Mouse (Mus musculus) MEL (cell line): ENCODE measurements around the gene Nlgn3. TPM values are rescaled to one million over a fixed set of nuclear protein-coding genes. Genes with fewer than 3 reads are reported as not detected.
"Not testable (repeated sequence)": the region's sequence is repeated elsewhere in the genome, so short reads cannot be mapped to it uniquely, and the experiment has no call there.

Experiments
- DNase-seq: peaks from one replicate; pipeline ENCODE4 v3.0.0; 2011; ENCODE audit warnings: low read depth, low spot score
- H3K27ac ChIP-seq: 2 replicates; pipeline ENCODE4 v1.5.1; 2012; ENCODE audit warnings: low read depth, mild to moderate bottlenecking, control low read depth, low read length, moderate library complexity; ENCODE audit not compliant: control insufficient read depth
- H3K27me3 ChIP-seq, 2 experiments: fragments of 150-350 bp in 1 of 2; sonication (generic) in 1 of 2; 2 replicates each; pipeline ENCODE4 v1.6.1; 2012; ENCODE audit warnings: low read length in 2 of 2, mild to moderate bottlenecking in 2 of 2, improper control_type of control experiment in 1 of 2, moderate library complexity in 1 of 2; ENCODE audit not compliant: insufficient read depth in 2 of 2, control insufficient read depth in 1 of 2
- H3K36me3 ChIP-seq, 2 experiments: 2 replicates each; pipeline ENCODE4 v1.6.1; 2012 to 2014; ENCODE audit warnings: low read length in 2 of 2, improper control_type of control experiment in 1 of 2, inconsistent platforms in 1 of 2, mild to moderate bottlenecking in 1 of 2; ENCODE audit not compliant: insufficient read depth in 2 of 2, control insufficient read depth in 1 of 2
- H3K4me1 ChIP-seq, 2 experiments: fragments of 150-350 bp in 1 of 2; sonication (generic) in 1 of 2; 2 replicates each; pipeline ENCODE4 v1.6.1; 2012; ENCODE audit warnings: low read length in 2 of 2, improper control_type of control experiment in 1 of 2, mild to moderate bottlenecking in 1 of 2; ENCODE audit not compliant: insufficient read depth in 2 of 2, control insufficient read depth in 1 of 2
- H3K4me3 ChIP-seq, 2 experiments: fragments of 150-350 bp in 1 of 2; sonication (generic) in 1 of 2; 2 replicates each; pipeline ENCODE4 v1.5.1; 2012; ENCODE audit warnings: low read depth in 2 of 2, low read length in 2 of 2, mild to moderate bottlenecking in 2 of 2, moderate library complexity in 2 of 2, control low read depth in 1 of 2, improper control_type of control experiment in 1 of 2; ENCODE audit not compliant: control insufficient read depth in 1 of 2, insufficient read depth in 1 of 2
- H3K79me2 ChIP-seq: 2 replicates; pipeline ENCODE4 v1.6.1; 2012; ENCODE audit warnings: mild to moderate bottlenecking, low read length, moderate library complexity; ENCODE audit not compliant: control insufficient read depth, poor library complexity, insufficient read depth
- H3K9ac ChIP-seq: 2 replicates; pipeline ENCODE4 v1.6.1; 2012; ENCODE audit warnings: low read depth, mild to moderate bottlenecking, control low read depth, low read length, moderate library complexity; ENCODE audit not compliant: control insufficient read depth, poor library complexity, severe bottlenecking
- H3K9me3 ChIP-seq: fragments of 150-350 bp; sonication (generic); replicated peaks from 2 replicates; pipeline ENCODE4 v1.6.1; 2012; ENCODE audit warnings: mild to moderate bottlenecking, low read length, improper control_type of control experiment, moderate library complexity; ENCODE audit not compliant: insufficient read depth
- CHD2 ChIP-seq: IDR thresholded peaks from 2 replicates; pipeline ENCODE4 v1.6.1; 2011; ENCODE audit warnings: low read length, improper control_type of control experiment
- CTCF ChIP-seq, 3 experiments: IDR thresholded peaks in 2 of 3; conservative IDR thresholded peaks in 1 of 3; 2 replicates each; pipeline ENCODE4 v1.5.1; 2011 to 2012; ENCODE audit warnings: low read length in 3 of 3, low read depth in 2 of 3, mild to moderate bottlenecking in 2 of 3, improper control_type of control experiment in 1 of 3, inconsistent platforms in 1 of 3, mixed read lengths in 1 of 3, moderate library complexity in 1 of 3; ENCODE audit not compliant: control insufficient read depth in 1 of 3, insufficient read depth in 1 of 3, poor library complexity in 1 of 3, severe bottlenecking in 1 of 3
- ELF1 ChIP-seq: IDR thresholded peaks from 2 replicates; pipeline ENCODE4 v1.6.1; 2014; ENCODE audit warnings: low read depth, mild to moderate bottlenecking, inconsistent platforms, low read length, improper control_type of control experiment, moderate library complexity
- GATA1 ChIP-seq: IDR thresholded peaks from 2 replicates; pipeline ENCODE4 v1.6.1; 2011; ENCODE audit warnings: low read depth, low read length, improper control_type of control experiment
- MAFK ChIP-seq: IDR thresholded peaks from 2 replicates; pipeline ENCODE4 v1.6.1; 2011; ENCODE audit warnings: low read depth, mild to moderate bottlenecking, low read length, improper control_type of control experiment, borderline replicate concordance
- MAX ChIP-seq: IDR thresholded peaks from 2 replicates; pipeline ENCODE4 v1.6.1; 2011; ENCODE audit warnings: low read length, improper control_type of control experiment
- MXI1 ChIP-seq: IDR thresholded peaks from 2 replicates; pipeline ENCODE4 v1.6.1; 2011; ENCODE audit warnings: mild to moderate bottlenecking, low read depth, low read length, improper control_type of control experiment
- MYC ChIP-seq: IDR thresholded peaks from 2 replicates; pipeline ENCODE4 v1.6.1; 2011; ENCODE audit warnings: low read depth, mild to moderate bottlenecking, low read length, improper control_type of control experiment, moderate library complexity
- NELFE ChIP-seq: IDR thresholded peaks from 2 replicates; pipeline ENCODE4 v1.6.1; 2011; ENCODE audit warnings: low read depth, low read length, improper control_type of control experiment
- NRF1 ChIP-seq: IDR thresholded peaks from 2 replicates; pipeline ENCODE4 v1.6.1; 2014; ENCODE audit warnings: low read depth, mild to moderate bottlenecking, inconsistent platforms, low read length, improper control_type of control experiment, moderate library complexity; ENCODE audit not compliant: poor library complexity, insufficient read depth, severe bottlenecking
- POLR2AphosphoS2 ChIP-seq: IDR thresholded peaks from 2 replicates; pipeline ENCODE4 v1.6.1; 2011; ENCODE audit warnings: low read length, improper control_type of control experiment
- POLR2AphosphoS5 ChIP-seq: IDR thresholded peaks from 2 replicates; pipeline ENCODE4 v1.6.1; 2012; ENCODE audit warnings: low read depth, borderline replicate concordance, mild to moderate bottlenecking, inconsistent platforms, low read length, moderate library complexity, mixed read lengths
- RAD21 ChIP-seq: IDR thresholded peaks from 2 replicates; pipeline ENCODE4 v1.6.1; 2011; ENCODE audit warnings: mild to moderate bottlenecking, low read depth, low read length, improper control_type of control experiment
- RCOR1 ChIP-seq: IDR thresholded peaks from 2 replicates; pipeline ENCODE4 v1.6.1; 2012; ENCODE audit warnings: low read depth, mild to moderate bottlenecking, inconsistent platforms, low read length, improper control_type of control experiment
- SIN3A ChIP-seq: IDR thresholded peaks from 2 replicates; pipeline ENCODE4 v1.6.1; 2012; ENCODE audit warnings: low read length, improper control_type of control experiment, inconsistent platforms
- SMC3 ChIP-seq: IDR thresholded peaks from 2 replicates; pipeline ENCODE4 v1.6.1; 2011; ENCODE audit warnings: low read depth, low read length, improper control_type of control experiment
- TBP ChIP-seq: IDR thresholded peaks from 2 replicates; pipeline ENCODE4 v1.8.0; 2011; ENCODE audit warnings: low read depth, low read length, improper control_type of control experiment
- TCF12 ChIP-seq: IDR thresholded peaks from 2 replicates; pipeline ENCODE4 v1.6.1; 2014; ENCODE audit warnings: low read depth, mild to moderate bottlenecking, inconsistent platforms, low read length, improper control_type of control experiment, moderate library complexity
- ZC3H11A ChIP-seq: IDR thresholded peaks from 2 replicates; pipeline ENCODE4 v1.6.1; 2012; ENCODE audit warnings: low read depth, mild to moderate bottlenecking, inconsistent platforms, low read length, improper control_type of control experiment
- ZNF384 ChIP-seq: IDR thresholded peaks from 2 replicates; pipeline ENCODE4 v1.6.1; 2012; ENCODE audit warnings: low read depth, mild to moderate bottlenecking, inconsistent platforms, low read length, improper control_type of control experiment
- polyA plus RNA-seq, 2 experiments: library from polyadenylated mRNA; stranded (reverse) in 1 of 2; unstranded in 1 of 2; fragments of >175 nt in 1 of 2; fragments of >200 nt in 1 of 2; gene quantifications; 2 replicates each; pipeline versions ENCODE4 v1.2.1 to v1.2.4; 2012; ENCODE audit warnings: low replicate concordance in 2 of 2, low read depth in 1 of 2; ENCODE audit not compliant: insufficient read length in 2 of 2, insufficient read depth in 1 of 2, missing spikeins in 1 of 2
- total RNA-seq: library from RNA; depleted of rRNA; stranded (reverse); fragments of 300-350 nt; gene quantifications from 2 replicates; pipeline ENCODE4 v1.2.3, GENCODE M21; 2012

Nlgn3 gene
- total and polyA plus RNA-seq, 3 experiments, result 0.04 to 0.15 TPM; not detected in 1

DNA sequence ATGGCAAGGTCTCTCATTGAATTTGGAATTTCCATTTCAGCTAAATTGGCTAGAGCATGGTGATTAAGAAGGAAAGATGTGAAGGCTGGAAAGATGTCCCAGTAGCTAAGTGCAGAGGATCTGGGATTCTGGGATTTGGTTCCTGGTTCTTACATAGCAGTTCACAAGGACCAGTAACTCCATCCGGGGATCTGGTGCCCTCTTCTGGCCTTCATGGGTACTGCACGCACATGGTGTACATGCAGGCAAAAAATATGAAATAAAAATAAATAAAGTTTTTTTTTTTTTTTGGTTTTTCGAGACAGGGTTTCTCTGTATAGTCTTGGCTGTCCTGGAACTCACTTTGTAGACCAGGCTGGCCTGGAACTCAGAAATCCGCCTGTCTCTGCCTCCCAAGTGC is 59.9 kb downstream of the Nlgn3 start:
- H3K27ac ChIP-seq, H3K27me3 ChIP-seq, H3K4me3 ChIP-seq, H3K36me3 ChIP-seq, H3K9me3 ChIP-seq, H3K79me2 ChIP-seq, H3K4me1 ChIP-seq, H3K9ac ChIP-seq: not testable (repeated sequence)
- TF ChIP-seq SMC3 (peak; percentile 36), ZNF384 (peak; percentile 34; the same call in 1 of the 2 replicates), ZC3H11A (0 out of 2 replicates have a peak, but pooled peaks have one; percentile 25), CTCF (IDR thresholded peaks at IDR 0.05 in 2 of 3, conservative IDR thresholded peaks at IDR 0.05 in 1 of 3; ENCODE audit: control insufficient read depth in 1 of 3, insufficient read depth in 1 of 3, low read depth in 2 of 3, low read length in 3 of 3, poor library complexity in 1 of 3, severe bottlenecking in 1 of 3) (peak; percentile 39 to 58 (median 49)), RAD21 (peak; percentile 32)
- peak; percentile 45 for DNase-seq

DNA sequence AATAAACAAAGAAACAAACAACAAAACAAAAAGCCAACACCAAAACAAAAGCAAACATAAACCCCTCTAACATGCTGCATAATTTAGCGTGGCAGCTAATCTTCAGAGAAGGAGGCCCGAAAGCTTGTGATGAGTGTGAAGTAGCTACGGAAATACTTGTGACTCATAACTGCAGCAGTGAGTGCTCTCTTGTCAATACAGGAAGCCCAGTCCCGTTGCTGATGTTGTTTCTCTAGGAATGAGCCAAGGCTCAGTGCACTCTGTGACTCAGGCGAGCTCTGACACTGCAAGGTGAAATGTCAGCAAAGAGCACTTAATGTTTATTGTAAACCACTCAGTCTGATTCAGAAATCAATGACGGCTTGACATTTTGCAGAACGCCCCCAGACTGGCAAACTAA is 70.0 kb downstream of the Nlgn3 start:
- H3K27me3 ChIP-seq, result no peaks in the 10 kb centered on the region; a peak in 1 of 4 replicates
- no peak for TF ChIP-seq ELF1
- no peak for TF ChIP-seq MAFK
- TF ChIP-seq MYC, result no peak
- TF ChIP-seq MAX, result no peak
- TF ChIP-seq GATA1, result no peak
- TF ChIP-seq ZC3H11A, result no peak
- TF ChIP-seq NRF1, result no peak
- no peak for TF ChIP-seq POLR2AphosphoS5
- TF ChIP-seq CHD2, result no peak
- no peak for TF ChIP-seq RCOR1
- TF ChIP-seq SMC3, result no peak
- TF ChIP-seq TCF12, result no peak
- no peak for TF ChIP-seq TBP
- no peak for TF ChIP-seq SIN3A
- no peak for TF ChIP-seq ZNF384
- no peak for TF ChIP-seq NELFE
- no peak for TF ChIP-seq RAD21
- TF ChIP-seq POLR2AphosphoS2, result no peak
- TF ChIP-seq MXI1, result no peak
- H3K4me3 ChIP-seq, result no peak overlapping the region
- no peaks in the 10 kb centered on the region for H3K36me3 ChIP-seq
- H3K79me2 ChIP-seq, result no peaks in the 10 kb centered on the region
- no peaks in the 10 kb centered on the region; a peak in 1 of 4 replicates for H3K4me1 ChIP-seq
- H3K9ac ChIP-seq, result no peak overlapping the region
- no peak overlapping the region for H3K27ac ChIP-seq
- no peak for DNase-seq
- no peaks in the 10 kb centered on the region for H3K9me3 ChIP-seq
